Mouse (Mus musculus): ENCODE measurements around the gene Thoc3.
A peak's percentile ranks its signal among the peaks of the same experiment; 100 is the strongest.
"Not testable (repeated sequence)": the region's sequence is repeated elsewhere in the genome, so short reads cannot be mapped to it uniquely, and the experiment has no call there.

Thoc3 gene

GRCm38 (mm10) chr13:54468098-54469011 is at the start of gene Thoc3:
Gene Thoc3 (minus strand): TSS chr13:54468849.
- peak; percentile 89 to 91 for DNase-seq

GRCm38 (mm10) chr13:54505920-54506319 is 37.3 kb upstream of the Thoc3 start:
- DNase-seq, result no peak

- no peak for DNase-seq
Observed at GRCm38 (mm10) chr13:54504611-54505260, 36.1 kb upstream of the Thoc3 start.

- DNase-seq, result peak; percentile 75 to 80
Observed at GRCm38 (mm10) chr13:54503604-54504521, 35.2 kb upstream of the Thoc3 start, which contains the start of gene Simc1. Gene Simc1 (plus strand): TSS chr13:54503779.

GRCm38 (mm10) chr13:54503278-54503603 is 34.6 kb upstream of the Thoc3 start:
- DNase-seq, result no peak

- no peak for DNase-seq
Observed at GRCm38 (mm10) chr13:54501957-54502690, 33.5 kb upstream of the Thoc3 start.

GRCm38 (mm10) chr13:54501352-54501751 is 32.7 kb upstream of the Thoc3 start:
- no peak for DNase-seq

- DNase-seq, result not testable (repeated sequence)
Observed at GRCm38 (mm10) chr13:54499551-54499950, 30.9 kb upstream of the Thoc3 start.

GRCm38 (mm10) chr13:54491381-54491780 is 22.7 kb upstream of the Thoc3 start:
- DNase-seq, result no peak

- DNase-seq, result no peak
Observed at GRCm38 (mm10) chr13:54490411-54490810, 21.8 kb upstream of the Thoc3 start.

- DNase-seq, result no peak
Observed at GRCm38 (mm10) chr13:54481498-54481897, 12.8 kb upstream of the Thoc3 start.

- DNase-seq, result no peak
Observed at GRCm38 (mm10) chr13:54479286-54479685, 10.6 kb upstream of the Thoc3 start.

- peak; percentile 17 to 23 for DNase-seq
Observed at GRCm38 (mm10) chr13:54475702-54476101, 7.1 kb upstream of the Thoc3 start.

- no peak for DNase-seq
Observed at GRCm38 (mm10) chr13:54474996-54475395, 6.3 kb upstream of the Thoc3 start.

GRCm38 (mm10) chr13:54471967-54472366 is 3.3 kb upstream of the Thoc3 start:
- no peak for DNase-seq

- no peak for DNase-seq
Observed at GRCm38 (mm10) chr13:54469012-54469354, 334 bp upstream of the Thoc3 start.

- DNase-seq, result no peak
Observed at GRCm38 (mm10) chr13:54459282-54459681, 9.4 kb downstream of the Thoc3 start.

- peak in 1 of 2 experiments; percentile 11 for DNase-seq
Observed at GRCm38 (mm10) chr13:54457062-54457461, 11.6 kb downstream of the Thoc3 start.

GRCm38 (mm10) chr13:54447496-54448224 is 21.0 kb downstream of the Thoc3 start:
- DNase-seq, result no peak

- DNase-seq, result peak; percentile 65 to 70
Observed at GRCm38 (mm10) chr13:54446686-54447495, 21.8 kb downstream of the Thoc3 start.

GRCm38 (mm10) chr13:54443693-54444092 is 25.0 kb downstream of the Thoc3 start:
- no peak for DNase-seq

All from lung, adult 18-20 months (tissue).